8 mouse cellular contexts compared by ENCODE assay signal in genomic region chr1:57376806-57377205, GRCm38 (mm10). TPM values are rescaled to one million over a fixed set of nuclear protein-coding genes. Genes with fewer than 3 reads are reported as not detected.
DNase-seq lines count a peak whose midpoint lies in the region; ATAC-seq lines count a peak whose summit lies in the region.

No protein-coding gene starts in this region.

- H3K4me1 ChIP-seq in megakaryocyte, embryonic 14.5 days, result peaks cover 24% of the 10 kb centered on the region
- H3K4me1 ChIP-seq in forebrain, embryonic 10.5 days, result peaks cover 18% of the 10 kb centered on the region
- H3K4me1 ChIP-seq in limb, embryonic 15.5 days, result peaks cover 6% of the 10 kb centered on the region; the same call in 1 of the 2 replicates
- peaks cover 10% of the 10 kb centered on the region; the same call in 1 of the 2 replicates for H3K4me1 ChIP-seq in stomach, embryonic 15.5 days

- no peak for DNase-seq in forebrain, embryonic 10.5 days (ENCODE audit: extremely low spot score, low spot score)
- no peak for DNase-seq in right cerebral cortex, postnatal 10 days (ENCODE audit: low spot score in 2 of 2)
- no peak for DNase-seq in layer of hippocampus, adult 18-20 months (ENCODE audit: low spot score in 2 of 2)

- H3K9me3 ChIP-seq in megakaryocyte, embryonic 14.5 days, result peaks cover 3% of the 10 kb centered on the region; the same call in 1 of the 2 replicates
- H3K9me3 ChIP-seq in forebrain, embryonic 10.5 days, result no peaks in the 10 kb centered on the region
- H3K9me3 ChIP-seq in limb, embryonic 15.5 days, result no peaks in the 10 kb centered on the region
- H3K9me3 ChIP-seq in stomach, embryonic 15.5 days, result no peaks in the 10 kb centered on the region

- peak overlapping the region; percentile 94 for H3K4me2 ChIP-seq in limb, embryonic 15.5 days
- H3K4me2 ChIP-seq in stomach, embryonic 15.5 days, result peak overlapping the region; percentile 80

- H3K4me3 ChIP-seq in megakaryocyte, embryonic 14.5 days (replicated peaks), result peak overlapping the region; percentile 92
- H3K4me3 ChIP-seq in forebrain, embryonic 10.5 days, result peak overlapping the region; percentile 68
- peak overlapping the region; percentile 94 for H3K4me3 ChIP-seq in limb, embryonic 15.5 days
- peak overlapping the region; percentile 95 for H3K4me3 ChIP-seq in stomach, embryonic 15.5 days (replicated peaks)

- ATAC-seq in megakaryocyte, adult 5-6 weeks (ENCODE audit: poor library complexity, severe bottlenecking), result no peak
- ATAC-seq in limb, embryonic 15.5 days (ENCODE audit: insufficient number of reproducible peaks, low FRiP score, low TSS enrichment, low read depth), result no peak
- no peak for ATAC-seq in stomach, embryonic 15.5 days (ENCODE audit: insufficient read depth, low FRiP score, low read depth)
- no peak for ATAC-seq in monocyte, adult 5-6 weeks (replicated peaks; ENCODE audit: insufficient number of reproducible peaks, low FRiP score, low TSS enrichment, poor library complexity, severe bottlenecking)

- no peak overlapping the region for H3K9ac ChIP-seq in limb, embryonic 15.5 days
- no peak overlapping the region for H3K9ac ChIP-seq in stomach, embryonic 15.5 days

- H3K27me3 ChIP-seq in megakaryocyte, embryonic 14.5 days (replicated peaks), result no peaks in the 10 kb centered on the region
- no peaks in the 10 kb centered on the region for H3K27me3 ChIP-seq in forebrain, embryonic 10.5 days (ENCODE audit: poor library complexity, severe bottlenecking)
- no peaks in the 10 kb centered on the region for H3K27me3 ChIP-seq in limb, embryonic 15.5 days
- no peaks in the 10 kb centered on the region for H3K27me3 ChIP-seq in stomach, embryonic 15.5 days (replicated peaks)

- WGBS in forebrain, embryonic 10.5 days, result 67% methylated on average over 6 of the region's 6 CpGs
- WGBS in limb, embryonic 15.5 days, result 64% methylated on average over 6 of the region's 6 CpGs
- WGBS in stomach, embryonic 15.5 days, result 62% methylated on average over 6 of the region's 6 CpGs

- H3K36me3 ChIP-seq in megakaryocyte, embryonic 14.5 days (replicated peaks; ENCODE audit: low read length), result peaks cover 17% of the 10 kb centered on the region
- peaks cover 22% of the 10 kb centered on the region for H3K36me3 ChIP-seq in forebrain, embryonic 10.5 days (replicated peaks)
- no peaks in the 10 kb centered on the region for H3K36me3 ChIP-seq in limb, embryonic 15.5 days
- H3K36me3 ChIP-seq in stomach, embryonic 15.5 days, result no peaks in the 10 kb centered on the region

- H3K27ac ChIP-seq in forebrain, embryonic 10.5 days, result peak overlapping the region; percentile 88
- no peak overlapping the region for H3K27ac ChIP-seq in limb, embryonic 15.5 days
- H3K27ac ChIP-seq in stomach, embryonic 15.5 days, result no peak overlapping the region

RNA-seq across cellular contexts. Expression of gene 1700066M21Rik, which starts 0.6 kb away (rescaled TPM):
- polyA plus RNA-seq in megakaryocyte, embryonic 14.5 days (2012; ENCODE audit: insufficient read depth, low replicate concordance), result 2.7 and 66.0 TPM in 2 replicates
- 22.5 and 23.5 TPM in 2 replicates for total RNA-seq in megakaryocyte, adult 5-6 weeks (2015)
- total RNA-seq in megakaryocyte, adult 5-6 weeks (2017), result 16.7 and 20.6 TPM in 2 replicates
- 9.5 and 10.5 TPM in 2 replicates for polyA plus RNA-seq in forebrain, embryonic 10.5 days (2016; fragmentation: Nextera tagmentation; extraction: Ambion mirVana)
- 15.6 and 15.9 TPM in 2 replicates for polyA plus RNA-seq in limb, embryonic 15.5 days (2015; fragmentation: Nextera tagmentation; extraction: Ambion mirVana)
- 13.3 and 13.4 TPM in 2 replicates for polyA plus RNA-seq in stomach, embryonic 15.5 days (2015; fragmentation: Nextera tagmentation; extraction: Ambion mirVana)
- 10 to 100 TPM; 21.7 to 23.1 TPM for total RNA-seq in layer of hippocampus, adult 18-20 months (2021)
- total RNA-seq in monocyte, adult 5-6 weeks (2017), result 14.6 to 27.8 TPM (median 20.0 TPM) in 3 replicates

RNA-seq across cellular contexts. Expression of gene Maip1, which starts 29.3 kb away (rescaled TPM):
- polyA plus RNA-seq in megakaryocyte, embryonic 14.5 days (2012; ENCODE audit: insufficient read depth, low replicate concordance), result 14.3 and 27.6 TPM in 2 replicates
- 7.3 and 12.1 TPM in 2 replicates for total RNA-seq in megakaryocyte, adult 5-6 weeks (2015)
- total RNA-seq in megakaryocyte, adult 5-6 weeks (2017), result 7.2 and 8.4 TPM in 2 replicates
- 18.4 and 18.6 TPM in 2 replicates for polyA plus RNA-seq in forebrain, embryonic 10.5 days (2016; fragmentation: Nextera tagmentation; extraction: Ambion mirVana)
- 14.9 and 15.1 TPM in 2 replicates for polyA plus RNA-seq in limb, embryonic 15.5 days (2015; fragmentation: Nextera tagmentation; extraction: Ambion mirVana)
- polyA plus RNA-seq in stomach, embryonic 15.5 days (2015; fragmentation: Nextera tagmentation; extraction: Ambion mirVana), result 17.0 and 19.2 TPM in 2 replicates
- total RNA-seq in layer of hippocampus, adult 18-20 months (2021), result 10 to 100 TPM; 11.4 to 12.1 TPM
- 9.7 to 18.5 TPM (median 15.8 TPM) in 3 replicates for total RNA-seq in monocyte, adult 5-6 weeks (2017)

RNA-seq across cellular contexts. Expression of gene Tyw5, which starts 30.1 kb away (rescaled TPM):
- polyA plus RNA-seq in megakaryocyte, embryonic 14.5 days (2012; ENCODE audit: insufficient read depth, low replicate concordance), result 1.4 TPM in 1 of 2 replicates, not detected in the other
- total RNA-seq in megakaryocyte, adult 5-6 weeks (2015), result 23.3 and 24.0 TPM in 2 replicates
- total RNA-seq in megakaryocyte, adult 5-6 weeks (2017), result 12.0 and 28.7 TPM in 2 replicates
- 31.7 and 37.0 TPM in 2 replicates for polyA plus RNA-seq in forebrain, embryonic 10.5 days (2016; fragmentation: Nextera tagmentation; extraction: Ambion mirVana)
- polyA plus RNA-seq in limb, embryonic 15.5 days (2015; fragmentation: Nextera tagmentation; extraction: Ambion mirVana), result 27.4 and 27.6 TPM in 2 replicates
- polyA plus RNA-seq in stomach, embryonic 15.5 days (2015; fragmentation: Nextera tagmentation; extraction: Ambion mirVana), result 26.0 and 28.7 TPM in 2 replicates
- 10 to 100 TPM; 18.2 to 20.6 TPM for total RNA-seq in layer of hippocampus, adult 18-20 months (2021)
- 47.4 to 82.2 TPM (median 64.4 TPM) in 3 replicates for total RNA-seq in monocyte, adult 5-6 weeks (2017)

Comparison
In these comparisons a context has a peak if more than half of its experiments do, and no peak if none do; other contexts are left out.
1. RNA of gene Tyw5, which starts 30.1 kb away (polyA plus RNA-seq): 31.7 to 37.0 TPM in forebrain, embryonic 10.5 days, 26.0 to 28.7 TPM in stomach, embryonic 15.5 days and 27.4 to 27.6 TPM in limb, embryonic 15.5 days; 1.4 TPM in megakaryocyte, embryonic 14.5 days; every median in the first group is over 10 times any median in the second.
2. Peak in every context shown above with its lines, with median percentiles within 50 percentile points of each other: H3K4me3 ChIP-seq.